Mouse (Mus musculus): Measurements from ENCODE around the gene Ubxn2a.
A peak's percentile ranks its signal among the peaks of the same experiment; 100 is the strongest.

DNA sequence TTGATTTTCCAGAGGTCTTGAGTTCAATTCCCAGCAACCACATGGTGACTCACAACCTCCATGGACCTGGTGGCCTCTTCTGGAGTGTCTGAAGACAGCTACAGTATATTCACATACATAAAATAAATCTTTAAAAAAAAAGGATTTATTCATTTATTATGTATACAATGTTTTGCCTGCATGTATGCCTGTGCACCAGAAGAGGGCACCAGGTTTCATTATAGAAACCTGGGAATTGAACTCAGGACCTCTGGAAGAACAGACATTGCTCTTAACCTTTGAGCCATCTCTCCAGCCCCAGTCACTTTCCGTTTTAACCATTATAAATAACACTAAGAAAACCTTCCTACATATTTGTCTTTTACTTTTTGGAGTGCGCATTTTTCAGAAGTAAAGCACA is 50.7 kb downstream of the Ubxn2a start:
- TF ChIP-seq CTCF (IDR thresholded peaks at IDR 0.05; ENCODE audit: low read depth) (peak; percentile 37), EP300 (optimal IDR thresholded peaks at IDR 0.05) (no peak)
